Mouse (Mus musculus) NIH3T3 (cell line): ENCODE measurements around the gene Grk5.

Experiments
- DNase-seq: peaks from one replicate; pipeline ENCODE4 v3.0.0-alpha.2; 2012; ENCODE audit warnings: low read depth

Grk5 gene

GRCm38 (mm10) chr19:60979581-60979980 lies 90.0 kb downstream of the Grk5 start:
- DNase-seq: no peak

GRCm38 (mm10) chr19:60981391-60981790 lies 91.8 kb downstream of the Grk5 start:
- no peak for DNase-seq

- no peak for DNase-seq
Observed at GRCm38 (mm10) chr19:60981894-60982293, 92.3 kb downstream of the Grk5 start.

- no peak for DNase-seq
Observed at GRCm38 (mm10) chr19:60989766-60990165, 100.2 kb downstream of the Grk5 start.

GRCm38 (mm10) chr19:60994214-60994613 lies 104.7 kb downstream of the Grk5 start:
- DNase-seq: no peak

- DNase-seq: no peak
Observed at GRCm38 (mm10) chr19:60994845-60995244, 105.3 kb downstream of the Grk5 start.

GRCm38 (mm10) chr19:60997784-60998183 lies 108.2 kb downstream of the Grk5 start:
- no peak for DNase-seq

- DNase-seq: no peak
Observed at GRCm38 (mm10) chr19:60999652-61000051, 110.1 kb downstream of the Grk5 start.

- DNase-seq: no peak
Observed at GRCm38 (mm10) chr19:61000958-61001357, 111.4 kb downstream of the Grk5 start.

GRCm38 (mm10) chr19:61009266-61009665 lies 119.7 kb downstream of the Grk5 start:
- no peak for DNase-seq

- DNase-seq: no peak
Observed at GRCm38 (mm10) chr19:61017477-61018266, 128.1 kb downstream of the Grk5 start.

- no peak for DNase-seq
Observed at GRCm38 (mm10) chr19:61021502-61021901, 132.0 kb downstream of the Grk5 start.

- peak; percentile 6 for DNase-seq
Observed at GRCm38 (mm10) chr19:61021939-61022566, 132.5 kb downstream of the Grk5 start.

GRCm38 (mm10) chr19:61031570-61031969 lies 142.0 kb downstream of the Grk5 start:
- DNase-seq: no peak

- no peak for DNase-seq
Observed at GRCm38 (mm10) chr19:61039151-61039550, 149.6 kb downstream of the Grk5 start.

GRCm38 (mm10) chr19:61048646-61049045 lies 159.1 kb downstream of the Grk5 start:
- DNase-seq: peak; percentile 36

GRCm38 (mm10) chr19:61049413-61049812 lies 159.9 kb downstream of the Grk5 start:
- peak; percentile 58 for DNase-seq

GRCm38 (mm10) chr19:61051151-61051550 lies 161.6 kb downstream of the Grk5 start:
- DNase-seq: no peak

- DNase-seq: no peak
Observed at GRCm38 (mm10) chr19:61052008-61052407, 162.5 kb downstream of the Grk5 start.

GRCm38 (mm10) chr19:61052786-61053185 lies 163.2 kb downstream of the Grk5 start:
- peak; percentile 17 for DNase-seq

- DNase-seq: no peak
Observed at GRCm38 (mm10) chr19:61056783-61057410, 167.3 kb downstream of the Grk5 start.

- DNase-seq: no peak
Observed at GRCm38 (mm10) chr19:61057581-61057980, 168.0 kb downstream of the Grk5 start.

GRCm38 (mm10) chr19:61064386-61064785 lies 174.8 kb downstream of the Grk5 start:
- DNase-seq: peak; percentile 44
